Mouse (Mus musculus): ENCODE data around the gene Qsox1. TPM values are rescaled to one million over a fixed set of nuclear protein-coding genes. Genes with fewer than 3 reads are reported as not detected.

The Qsox1 gene
- polyA plus RNA-seq (2016; fragmentation: Nextera tagmentation; extraction: Ambion mirVana): 18.6 and 21.8 TPM in 2 replicates

DNA sequence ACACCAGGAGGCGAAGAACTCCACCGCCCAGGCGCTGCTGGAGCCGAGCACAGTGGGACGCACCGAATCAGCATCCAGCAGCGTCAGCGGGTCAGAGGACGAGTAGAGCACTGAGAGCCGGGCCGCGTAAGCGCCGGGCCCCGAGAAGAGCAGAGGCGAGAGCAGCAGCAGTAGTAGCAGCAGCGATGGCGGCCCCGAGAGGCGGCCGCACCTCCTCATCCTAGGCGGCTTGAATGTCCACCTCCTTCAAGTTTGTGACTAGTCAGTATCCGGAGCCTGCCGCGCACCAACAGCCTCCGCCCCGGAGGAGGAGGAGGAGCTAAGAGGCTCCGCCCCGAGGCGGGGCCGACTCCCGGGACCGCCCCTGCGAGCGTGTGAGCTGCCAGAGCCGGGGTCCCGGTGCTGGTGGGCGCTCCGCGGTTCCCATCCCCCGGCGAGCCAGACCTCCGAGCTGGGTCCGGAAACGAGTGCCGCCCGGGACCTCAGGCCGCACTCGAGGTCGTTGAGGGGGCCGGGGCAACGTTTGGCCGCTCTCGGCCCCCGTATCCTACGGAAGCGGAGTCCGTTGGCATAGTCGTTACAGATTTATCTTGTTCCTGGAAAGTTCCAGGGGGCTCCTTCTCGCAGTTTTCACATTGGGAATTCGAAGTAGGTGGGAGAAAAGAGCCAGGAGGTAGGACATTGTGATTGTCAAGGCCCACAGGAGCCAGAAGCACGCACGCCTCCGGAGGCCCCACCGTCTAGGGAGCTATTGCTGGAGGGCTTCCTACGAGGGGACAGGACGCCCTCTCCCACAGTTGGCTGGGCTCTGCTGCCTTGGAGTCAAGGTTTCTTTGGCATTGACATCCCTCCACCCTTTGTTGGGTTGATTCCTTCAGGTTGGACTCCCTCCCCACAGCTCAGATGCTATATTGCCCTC is at the start of gene Qsox1:
Gene Qsox1, minus strand, starts transcription at position 309 of the 919 bp plus-strand sequence.
- no peaks in the 10 kb centered on the region for H3K9me3 ChIP-seq
- H3K27me3 ChIP-seq (ENCODE audit: insufficient read depth, poor library complexity, severe bottlenecking): 0 out of 2 replicates have a peak, but pooled peaks cover 6% of the 10 kb centered on the region
- WGBS: under 1% methylated on average over 67 of the region's 67 CpGs
- peak within 1 kb of the TSS; percentile 84 for H3K27ac ChIP-seq
- H3K4me1 ChIP-seq: peaks cover 33% of the 10 kb centered on the region
- DNase-seq (ENCODE audit: low spot score): peak; percentile 94
- H3K36me3 ChIP-seq: no peaks in the 10 kb centered on the region
- peak within 1 kb of the TSS; percentile 74 for H3K4me3 ChIP-seq

DNA sequence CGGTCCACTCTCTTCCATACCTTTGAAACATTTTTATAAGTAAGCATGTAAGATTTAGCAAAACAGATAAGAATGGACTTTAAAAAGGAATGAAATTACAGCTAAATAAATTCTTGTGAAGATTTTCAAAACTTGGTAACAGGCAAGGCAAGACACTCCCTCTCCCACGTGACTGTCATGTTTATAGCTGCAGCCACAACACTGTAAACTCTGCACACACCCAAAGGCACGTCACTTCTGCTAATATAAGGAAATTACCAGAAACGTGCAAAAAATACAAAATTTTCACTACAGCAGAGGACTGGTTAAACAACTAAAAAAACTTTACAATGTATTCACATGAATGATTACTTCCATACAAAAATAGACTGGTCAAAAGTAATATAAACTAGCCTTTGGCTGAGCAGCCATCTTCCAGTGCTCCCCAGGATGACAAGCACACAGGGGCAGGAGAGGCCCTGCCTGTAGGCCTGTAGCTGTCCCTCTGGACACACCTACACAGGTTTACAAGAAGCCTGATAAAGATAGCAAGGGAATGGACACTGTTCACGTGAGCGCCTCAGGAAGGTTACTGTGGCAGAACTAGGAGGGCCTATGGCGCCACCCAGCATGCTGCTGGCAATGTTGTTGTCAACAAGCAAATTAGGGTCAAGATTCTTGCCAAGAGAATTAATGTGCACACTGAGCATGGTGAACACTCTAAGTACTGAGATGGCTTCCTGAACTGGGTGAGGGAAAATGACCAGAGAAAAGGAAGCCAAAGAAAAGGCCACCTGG is 42.4 kb upstream of the Qsox1 start:
- H3K9me3 ChIP-seq: no peaks in the 10 kb centered on the region
- no peaks in the 10 kb centered on the region for H3K27me3 ChIP-seq (ENCODE audit: insufficient read depth, poor library complexity, severe bottlenecking)
- H3K4me3 ChIP-seq: no peak overlapping the region
- WGBS: 82% methylated on average over 7 of the region's 7 CpGs
- H3K27ac ChIP-seq: no peak overlapping the region
- no peak for DNase-seq (ENCODE audit: low spot score)
- H3K4me1 ChIP-seq: no peaks in the 10 kb centered on the region
- H3K36me3 ChIP-seq: peaks cover 74% of the 10 kb centered on the region

DNA sequence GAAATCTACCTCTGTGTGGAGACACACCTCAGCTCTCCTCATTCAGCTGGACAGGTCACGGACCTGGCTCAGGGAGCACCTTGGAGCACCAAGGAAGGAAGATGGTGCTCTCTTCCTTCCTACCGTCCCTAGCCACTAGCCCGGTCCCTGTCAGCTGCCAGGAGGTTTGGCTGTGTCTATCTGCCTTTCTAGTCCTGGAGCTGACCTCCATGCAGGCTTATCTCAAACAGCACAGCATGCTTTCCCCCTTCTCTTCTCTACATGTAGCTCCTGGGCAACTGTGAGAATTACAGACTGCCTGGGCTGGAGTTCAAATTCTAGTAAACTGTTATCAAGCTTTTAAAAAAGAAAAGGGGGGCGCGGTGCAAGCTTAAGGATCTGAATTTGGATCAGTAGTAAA is 40.3 kb upstream of the Qsox1 start:
- H3K27me3 ChIP-seq (ENCODE audit: insufficient read depth, poor library complexity, severe bottlenecking): no peaks in the 10 kb centered on the region
- 80% methylated on average over 5 of the region's 5 CpGs for WGBS
- DNase-seq (ENCODE audit: low spot score): no peak
- no peaks in the 10 kb centered on the region for H3K4me1 ChIP-seq
- no peak overlapping the region for H3K27ac ChIP-seq
- H3K4me3 ChIP-seq: no peak overlapping the region
- H3K36me3 ChIP-seq: peaks cover 64% of the 10 kb centered on the region
- H3K9me3 ChIP-seq: no peaks in the 10 kb centered on the region

DNA sequence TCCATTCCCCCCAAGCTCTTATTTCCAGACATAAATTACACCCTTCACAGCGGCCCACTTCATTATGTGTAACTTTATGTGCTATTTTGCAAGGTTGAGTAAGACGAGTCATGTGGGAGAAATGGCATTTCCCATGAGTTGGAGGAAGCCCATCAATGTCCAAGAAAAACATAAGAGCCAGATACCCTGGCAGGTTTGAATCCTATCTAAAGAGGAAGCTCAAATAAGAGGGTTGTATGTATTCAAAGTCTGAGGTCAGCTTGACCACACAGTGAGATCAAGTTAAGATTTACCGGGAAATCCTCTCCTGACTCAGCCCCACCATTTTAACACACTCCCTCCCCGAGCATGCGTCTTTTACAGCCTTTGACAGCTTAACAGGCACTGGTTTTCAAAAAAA is 31.5 kb upstream of the Qsox1 start:
- Histone ChIP-seq H3K9me3 (no peaks in the 10 kb centered on the region), H3K36me3 (peaks cover 35% of the 10 kb centered on the region), H3K27ac (no peak overlapping the region), H3K4me1 (peaks cover 15% of the 10 kb centered on the region; the same call in 1 of the 2 replicates), H3K27me3 (ENCODE audit: insufficient read depth, poor library complexity, severe bottlenecking) (no peaks in the 10 kb centered on the region), H3K4me3 (no peak overlapping the region)
- DNase-seq (ENCODE audit: low spot score): no peak
- WGBS: 64% methylated on average over 5 of the region's 5 CpGs

DNA sequence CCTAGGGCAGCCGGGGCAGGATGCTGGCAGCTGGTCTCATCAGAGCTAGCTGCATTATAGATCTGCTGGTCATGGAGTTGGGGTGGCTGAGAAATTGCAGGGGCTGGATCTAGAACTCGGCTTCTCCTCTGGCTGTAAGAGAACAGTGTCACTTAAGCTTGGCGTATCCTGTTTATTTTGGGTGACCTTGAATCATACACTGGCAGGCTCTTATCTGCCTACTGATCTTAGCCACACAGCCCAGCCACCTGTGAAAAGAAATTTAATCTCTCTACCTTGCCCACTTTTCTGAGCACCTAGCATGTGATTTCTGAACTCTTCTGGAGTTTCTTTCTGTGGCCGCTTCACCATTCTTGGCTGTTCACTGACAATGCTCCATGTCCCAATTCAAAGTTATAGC is 30.8 kb upstream of the Qsox1 start:
- Histone ChIP-seq H3K36me3 (peaks cover 33% of the 10 kb centered on the region), H3K27ac (no peak overlapping the region), H3K9me3 (no peaks in the 10 kb centered on the region), H3K4me1 (peaks cover 15% of the 10 kb centered on the region; the same call in 1 of the 2 replicates), H3K27me3 (ENCODE audit: insufficient read depth, poor library complexity, severe bottlenecking) (no peaks in the 10 kb centered on the region), H3K4me3 (no peak overlapping the region)
- no peak for DNase-seq (ENCODE audit: low spot score)
- WGBS: 83% methylated on average over 4 of the region's 4 CpGs

DNA sequence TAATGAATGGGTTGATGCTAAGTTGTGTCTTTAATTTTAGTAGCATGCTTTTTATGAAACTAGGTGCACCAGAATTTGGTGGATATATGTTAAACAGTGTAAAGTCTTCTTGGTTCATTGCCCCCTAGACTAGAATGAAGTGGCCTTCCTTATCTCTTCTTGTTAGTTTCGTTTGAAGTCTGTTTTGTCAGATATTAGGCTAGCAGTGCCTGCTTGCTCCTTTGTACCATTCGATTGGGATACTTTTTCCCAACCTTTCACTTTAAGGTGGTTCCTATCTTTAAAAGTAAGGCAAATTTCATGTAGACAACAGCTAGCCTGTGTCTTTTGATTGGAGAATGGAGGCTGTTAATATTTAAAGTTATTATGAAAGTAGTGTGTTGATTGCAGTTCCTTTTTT is 23.0 kb upstream of the Qsox1 start:
- no peak overlapping the region for H3K4me3 ChIP-seq
- no peaks in the 10 kb centered on the region for H3K4me1 ChIP-seq
- WGBS: 43% methylated on average over 2 of the region's 2 CpGs
- DNase-seq (ENCODE audit: low spot score): no peak
- H3K27ac ChIP-seq: no peak overlapping the region
- peaks cover 4% of the 10 kb centered on the region; the same call in 1 of the 2 replicates for H3K36me3 ChIP-seq
- H3K9me3 ChIP-seq: no peaks in the 10 kb centered on the region
- H3K27me3 ChIP-seq (ENCODE audit: insufficient read depth, poor library complexity, severe bottlenecking): no peaks in the 10 kb centered on the region

DNA sequence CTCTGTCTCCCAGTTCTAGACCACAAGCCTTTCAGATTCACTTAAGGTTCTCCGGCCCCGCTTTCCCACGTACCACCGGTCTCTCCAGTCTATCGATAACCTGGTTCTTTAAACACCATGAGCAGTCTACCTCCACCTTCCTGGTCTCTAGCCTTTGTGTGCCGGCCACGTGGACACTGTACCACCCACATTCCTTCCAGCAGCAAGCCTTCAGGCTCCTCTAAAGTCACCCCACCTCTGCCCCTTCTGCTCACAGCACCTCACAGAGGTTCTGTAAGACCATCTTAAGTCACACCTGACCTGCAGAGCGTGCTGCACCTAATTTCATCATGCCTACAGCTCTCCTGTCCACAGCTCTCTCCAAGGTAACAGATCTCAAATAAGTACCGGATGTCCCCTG is 20.9 kb upstream of the Qsox1 start:
- H3K4me3 ChIP-seq: no peak overlapping the region
- no peak overlapping the region for H3K27ac ChIP-seq
- H3K9me3 ChIP-seq: no peaks in the 10 kb centered on the region
- H3K36me3 ChIP-seq: peaks cover 2% of the 10 kb centered on the region; the same call in 1 of the 2 replicates
- no peaks in the 10 kb centered on the region for H3K4me1 ChIP-seq
- no peak for DNase-seq (ENCODE audit: low spot score)
- 85% methylated on average over 9 of the region's 9 CpGs for WGBS
- H3K27me3 ChIP-seq (ENCODE audit: insufficient read depth, poor library complexity, severe bottlenecking): no peaks in the 10 kb centered on the region

DNA sequence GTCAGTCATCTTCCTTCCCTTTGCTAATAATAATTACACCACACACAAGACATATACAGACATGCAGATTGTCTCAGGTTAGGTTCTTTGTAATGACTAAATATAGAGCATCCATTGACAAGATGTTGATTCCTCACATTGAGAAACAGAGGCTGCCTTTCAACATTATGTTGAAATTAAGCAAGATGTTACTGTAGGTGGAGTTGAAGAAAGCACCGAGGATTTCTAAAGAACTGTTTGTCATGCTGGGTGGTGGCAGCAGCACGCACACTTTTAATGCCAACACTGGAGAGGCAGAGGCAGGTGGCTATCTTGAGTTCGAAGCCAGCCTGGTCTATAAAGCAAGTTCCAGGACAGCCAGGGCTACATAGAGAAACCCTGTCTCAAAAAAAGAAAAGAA is 19.3 kb upstream of the Qsox1 start:
- no peak overlapping the region for H3K4me3 ChIP-seq
- no peak for DNase-seq (ENCODE audit: low spot score)
- no peaks in the 10 kb centered on the region for H3K36me3 ChIP-seq
- H3K9me3 ChIP-seq: no peaks in the 10 kb centered on the region
- WGBS: 90% methylated on average over 3 of the region's 3 CpGs
- no peak overlapping the region for H3K27ac ChIP-seq
- H3K27me3 ChIP-seq (ENCODE audit: insufficient read depth, poor library complexity, severe bottlenecking): no peaks in the 10 kb centered on the region
- peaks cover 8% of the 10 kb centered on the region for H3K4me1 ChIP-seq

DNA sequence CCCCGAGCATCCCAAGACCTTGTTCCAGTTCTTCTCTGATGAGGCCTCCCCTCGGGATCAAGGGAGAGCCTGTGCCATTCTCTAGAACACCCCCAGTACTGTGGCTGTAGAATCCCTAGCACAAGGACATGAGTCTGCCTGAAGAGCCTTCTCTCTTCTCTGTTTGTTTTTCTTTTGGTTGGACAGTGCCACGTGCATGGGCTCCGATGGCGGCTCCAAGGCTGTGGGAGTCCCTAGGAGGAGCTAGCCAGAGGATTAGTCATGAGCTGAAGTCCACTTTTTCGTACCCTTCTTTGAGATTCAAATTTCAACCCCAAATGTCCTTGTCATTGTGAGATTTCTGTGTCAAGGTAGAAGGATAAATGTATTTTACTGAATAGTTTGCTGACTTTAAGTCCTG is 18.2 kb upstream of the Qsox1 start:
- Histone ChIP-seq H3K4me3 (no peak overlapping the region), H3K9me3 (no peaks in the 10 kb centered on the region), H3K36me3 (no peaks in the 10 kb centered on the region), H3K4me1 (peaks cover 8% of the 10 kb centered on the region), H3K27me3 (ENCODE audit: insufficient read depth, poor library complexity, severe bottlenecking) (no peaks in the 10 kb centered on the region), H3K27ac (no peak overlapping the region)
- DNase-seq (ENCODE audit: low spot score): no peak
- WGBS: 75% methylated on average over 6 of the region's 6 CpGs

DNA sequence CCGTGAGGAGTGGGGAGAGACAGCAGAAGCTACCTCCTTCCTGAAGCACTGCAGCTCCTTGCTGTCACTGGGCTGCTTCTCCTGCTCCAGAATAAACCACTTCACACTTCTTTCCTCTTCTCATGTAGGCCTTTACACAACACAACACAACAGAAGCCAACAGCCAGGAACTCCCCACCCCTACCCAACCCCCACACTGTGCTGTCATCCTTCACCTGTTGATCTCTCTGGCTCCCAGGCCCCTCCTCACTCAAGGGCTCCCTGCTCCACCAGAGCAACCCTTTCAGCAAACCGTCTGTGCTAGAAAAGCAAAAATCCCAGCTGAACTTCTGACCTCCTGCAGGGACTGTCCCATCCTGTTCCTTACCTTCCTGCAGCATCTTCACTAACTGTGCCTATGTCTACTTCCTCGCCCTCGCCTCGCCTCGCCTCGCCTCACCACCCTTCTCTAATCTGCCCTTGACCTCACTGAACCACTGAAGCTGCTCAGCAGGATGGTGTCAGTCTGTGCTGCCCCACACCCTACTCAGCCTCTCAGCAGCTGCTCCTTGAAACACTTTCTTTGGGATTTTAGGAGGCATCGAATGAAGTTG is 15.1 kb upstream of the Qsox1 start:
- H3K4me1 ChIP-seq: peaks cover 8% of the 10 kb centered on the region
- no peaks in the 10 kb centered on the region for H3K27me3 ChIP-seq (ENCODE audit: insufficient read depth, poor library complexity, severe bottlenecking)
- H3K4me3 ChIP-seq: no peak overlapping the region
- H3K36me3 ChIP-seq: no peaks in the 10 kb centered on the region
- H3K27ac ChIP-seq: no peak overlapping the region
- H3K9me3 ChIP-seq: no peaks in the 10 kb centered on the region
- no peak for DNase-seq (ENCODE audit: low spot score)
- 44% methylated on average over 8 of the region's 8 CpGs for WGBS

DNA sequence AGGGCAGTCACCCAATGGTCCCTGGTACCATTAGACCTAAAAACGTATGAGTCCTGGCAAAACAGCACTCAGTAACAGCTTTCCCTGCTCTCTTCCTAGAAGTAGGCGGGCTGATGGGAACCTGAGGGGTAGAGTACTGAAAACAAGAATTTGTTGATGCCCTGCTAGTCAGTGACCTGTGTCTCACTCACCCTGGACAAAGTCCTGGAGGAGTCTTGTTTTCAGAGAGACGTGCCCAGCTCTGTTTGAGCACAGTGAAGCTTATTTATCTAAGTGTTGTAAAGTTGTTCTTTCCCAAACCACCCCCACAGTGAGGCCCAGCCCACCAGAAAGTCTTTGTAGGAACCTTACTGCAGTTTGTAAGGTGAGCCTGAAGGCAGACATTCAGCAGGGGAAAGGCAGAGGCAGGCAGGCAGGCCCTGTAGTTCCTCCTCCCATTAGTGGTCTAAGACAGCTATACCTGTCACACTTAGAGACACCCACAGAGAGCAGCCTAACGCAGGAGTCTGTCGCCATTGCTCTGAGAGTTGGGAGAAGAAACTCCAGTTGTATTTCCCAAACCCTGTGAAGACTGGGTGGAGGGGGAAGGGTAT is 14.2 kb upstream of the Qsox1 start:
- WGBS: 40% methylated on average over 5 of the region's 5 CpGs
- H3K4me3 ChIP-seq: no peak overlapping the region
- no peaks in the 10 kb centered on the region for H3K27me3 ChIP-seq (ENCODE audit: insufficient read depth, poor library complexity, severe bottlenecking)
- no peaks in the 10 kb centered on the region for H3K36me3 ChIP-seq
- H3K27ac ChIP-seq: no peak overlapping the region
- DNase-seq (ENCODE audit: low spot score): no peak
- H3K4me1 ChIP-seq: peaks cover 8% of the 10 kb centered on the region
- no peaks in the 10 kb centered on the region for H3K9me3 ChIP-seq

DNA sequence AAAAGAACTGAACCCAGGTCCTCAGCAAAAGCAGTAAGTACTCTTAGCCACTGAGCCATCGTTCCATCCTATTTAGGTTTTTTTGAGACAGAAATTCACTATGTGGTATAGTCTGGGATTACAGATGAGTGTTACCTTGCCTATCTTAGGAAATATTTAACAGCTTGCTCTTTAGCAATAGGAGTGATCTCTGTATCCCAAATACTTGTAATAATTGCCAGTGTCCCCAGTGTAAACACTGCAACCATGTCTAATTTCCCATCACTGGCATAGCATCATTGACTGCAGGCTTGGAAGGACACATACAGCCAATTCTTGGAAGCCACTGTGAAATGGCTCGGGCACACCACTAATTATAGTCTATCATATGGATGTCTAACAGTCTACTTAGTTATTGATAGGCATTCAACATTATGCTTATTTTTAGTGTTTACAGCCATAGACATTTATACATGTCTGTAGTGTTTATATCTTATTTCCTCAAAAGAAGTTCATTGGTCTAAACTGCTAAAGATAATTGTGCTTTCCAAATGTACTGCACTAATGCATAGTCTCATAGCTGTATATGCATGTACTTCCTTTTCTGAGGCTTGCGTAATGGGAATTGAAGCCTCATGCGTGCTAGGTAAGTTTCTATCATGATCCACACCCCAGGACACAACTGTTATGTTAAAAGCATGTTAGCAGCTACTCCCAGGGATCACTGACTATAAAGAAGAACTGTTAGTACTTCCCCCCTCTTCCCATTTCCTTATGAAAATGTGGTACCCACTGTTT is 13.4 kb upstream of the Qsox1 start:
- Histone ChIP-seq H3K9me3 (no peaks in the 10 kb centered on the region), H3K4me1 (peaks cover 8% of the 10 kb centered on the region), H3K27me3 (ENCODE audit: insufficient read depth, poor library complexity, severe bottlenecking) (no peaks in the 10 kb centered on the region), H3K36me3 (no peaks in the 10 kb centered on the region), H3K27ac (no peak overlapping the region), H3K4me3 (no peak overlapping the region)
- 85% methylated on average over 4 of the region's 4 CpGs for WGBS
- DNase-seq (ENCODE audit: low spot score): no peak

Measured in heart, embryonic 10.5 days (tissue).